Mouse (Mus musculus) cerebellum, adult 8-10 months (tissue): ENCODE measurements around the gene Fyco1.

Experiments used
- DNase-seq: peaks from one replicate; pipeline ENCODE4 v3.0.0; 2022

Fyco1 gene

GRCm38 (mm10) chr9:123851713-123852448, at the start of gene Fyco1:
Gene Fyco1, minus strand, starts transcription at chr9:123851899.
- DNase-seq = peak; percentile 93

- no peak for DNase-seq
These were observed 20.4 kb upstream of the Fyco1 start for GRCm38 (mm10) chr9:123872049-123872448.

- DNase-seq = no peak
These were observed 17.6 kb upstream of the Fyco1 start for GRCm38 (mm10) chr9:123869167-123869784.

GRCm38 (mm10) chr9:123863641-123864040, 11.9 kb upstream of the Fyco1 start:
- DNase-seq = no peak

- no peak for DNase-seq
These were observed 11.4 kb upstream of the Fyco1 start for GRCm38 (mm10) chr9:123862895-123863616.

GRCm38 (mm10) chr9:123861929-123862328, 10.2 kb upstream of the Fyco1 start, which contains the start of gene Xcr1:
Gene Xcr1, minus strand, starts transcription at chr9:123862029.
- DNase-seq = no peak

GRCm38 (mm10) chr9:123856836-123857235, 5.1 kb upstream of the Fyco1 start:
- DNase-seq = no peak

- no peak for DNase-seq
These were observed 1.0 kb upstream of the Fyco1 start for GRCm38 (mm10) chr9:123852449-123853390.

GRCm38 (mm10) chr9:123851062-123851712, 512 bp downstream of the Fyco1 start:
- DNase-seq = peak; percentile 38

GRCm38 (mm10) chr9:123850705-123851061, 1.0 kb downstream of the Fyco1 start:
- no peak for DNase-seq

GRCm38 (mm10) chr9:123849976-123850695, 1.6 kb downstream of the Fyco1 start:
- DNase-seq = no peak

GRCm38 (mm10) chr9:123846490-123846889, 5.2 kb downstream of the Fyco1 start:
- DNase-seq = no peak

- DNase-seq = no peak
These were observed 6.6 kb downstream of the Fyco1 start for GRCm38 (mm10) chr9:123845120-123845519.

GRCm38 (mm10) chr9:123844468-123844867, 7.2 kb downstream of the Fyco1 start:
- no peak for DNase-seq

- DNase-seq = no peak
These were observed 11.5 kb downstream of the Fyco1 start for GRCm38 (mm10) chr9:123840243-123840642.

GRCm38 (mm10) chr9:123835851-123836250, 15.8 kb downstream of the Fyco1 start:
- no peak for DNase-seq

- peak; percentile 76 for DNase-seq
These were observed 22.8 kb downstream of the Fyco1 start for GRCm38 (mm10) chr9:123828916-123829315.

GRCm38 (mm10) chr9:123826631-123827030, 25.1 kb downstream of the Fyco1 start:
- DNase-seq = no peak

GRCm38 (mm10) chr9:123818601-123819000, 33.1 kb downstream of the Fyco1 start:
- DNase-seq = no peak

- DNase-seq = peak; percentile 21
These were observed 35.7 kb downstream of the Fyco1 start for GRCm38 (mm10) chr9:123815996-123816395.

- DNase-seq = peak; percentile 10
These were observed 36.3 kb downstream of the Fyco1 start for GRCm38 (mm10) chr9:123815444-123815843.
